Mouse (Mus musculus): ENCODE results near the gene Hs2st1.

DNA sequence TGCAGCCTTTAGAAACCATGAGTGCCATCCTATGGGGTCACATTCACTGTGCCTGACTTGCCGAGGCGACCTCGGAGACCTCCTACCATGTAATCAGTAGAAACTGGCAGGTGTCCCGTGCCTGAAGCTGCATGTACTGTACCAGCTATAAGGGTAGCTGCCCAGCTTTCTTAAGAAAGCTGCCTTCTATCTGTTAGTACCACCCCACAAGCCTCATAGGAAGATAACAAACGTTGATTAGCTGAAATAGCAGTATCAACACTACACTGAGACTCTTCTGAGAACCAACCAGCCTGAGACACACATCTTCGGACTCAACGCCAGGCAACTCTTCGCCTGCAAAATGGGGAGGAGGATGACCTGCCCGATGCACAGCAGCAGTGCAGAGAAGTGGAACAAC is 122.1 kb downstream of the Hs2st1 start:
- no peak for TF ChIP-seq CTCF (IDR thresholded peaks at IDR 0.05; ENCODE audit: borderline replicate concordance, extremely low read depth, insufficient read depth, insufficient read length)
- no peak for TF ChIP-seq POLR2A (IDR thresholded peaks at IDR 0.05; ENCODE audit: borderline replicate concordance, extremely low read depth, insufficient read depth, insufficient read length, poor library complexity, severe bottlenecking)

Data from brain, embryonic 14.5 days (tissue).